Mouse (Mus musculus) thymus, adult 2 months (tissue): Measurements from ENCODE around the gene Ppm1h.

ENCODE experiments used
- CTCF ChIP-seq: fragments of 200-500 bp; IDR thresholded peaks from 2 replicates; pipeline ENCODE4 v1.5.1; 2012; ENCODE audit warnings: mild to moderate bottlenecking, control low read depth, low read length, moderate library complexity, borderline replicate concordance; ENCODE audit not compliant: control insufficient read depth, poor library complexity, insufficient read depth; ENCODE audit errors: extremely low read depth
- POLR2A ChIP-seq: fragments of 200-500 bp; IDR thresholded peaks from 2 replicates; pipeline ENCODE4 v1.6.1; 2012; ENCODE audit warnings: mild to moderate bottlenecking, low read length, control low read depth, moderate library complexity; ENCODE audit not compliant: control insufficient read depth, poor library complexity, insufficient read depth; ENCODE audit errors: extremely low read depth

GRCm38 (mm10) chr10:122861696-122862385 is 183.3 kb downstream of the Ppm1h start:
- TF ChIP-seq CTCF (no peak), POLR2A (no peak)
